Mouse (Mus musculus) kidney, adult 8-10 months (tissue): ENCODE data around the gene Mthfs.

Source experiments
- DNase-seq, 2 experiments: peaks; one replicate each; pipeline ENCODE4 v3.0.0; 2022

Mthfs gene

GRCm38 (mm10) chr9:89256556-89257335 lies 46.3 kb downstream of the Mthfs start:
- no peak for DNase-seq

- no peak for DNase-seq
Observed at GRCm38 (mm10) chr9:89263968-89264367, 53.5 kb downstream of the Mthfs start.

- no peak for DNase-seq
Observed at GRCm38 (mm10) chr9:89264571-89264970, 54.1 kb downstream of the Mthfs start.

- DNase-seq = no peak
Observed at GRCm38 (mm10) chr9:89267093-89267492, 56.6 kb downstream of the Mthfs start.

GRCm38 (mm10) chr9:89267572-89267971 lies 57.1 kb downstream of the Mthfs start:
- no peak for DNase-seq

- DNase-seq = no peak
Observed at GRCm38 (mm10) chr9:89270376-89270775, 59.9 kb downstream of the Mthfs start.

- no peak for DNase-seq
Observed at GRCm38 (mm10) chr9:89273766-89274165, 63.3 kb downstream of the Mthfs start.

- no peak for DNase-seq
Observed at GRCm38 (mm10) chr9:89278207-89278606, 67.7 kb downstream of the Mthfs start.

GRCm38 (mm10) chr9:89282374-89283068 lies 72.0 kb downstream of the Mthfs start:
- no peak for DNase-seq

GRCm38 (mm10) chr9:89288037-89288436 lies 77.6 kb downstream of the Mthfs start:
- no peak for DNase-seq

- no peak for DNase-seq
Observed at GRCm38 (mm10) chr9:89293364-89293763, 82.9 kb downstream of the Mthfs start.

GRCm38 (mm10) chr9:89294121-89294520 lies 83.6 kb downstream of the Mthfs start:
- DNase-seq = no peak

GRCm38 (mm10) chr9:89305637-89306036 lies 95.2 kb downstream of the Mthfs start:
- no peak for DNase-seq

GRCm38 (mm10) chr9:89308357-89309194 lies 98.1 kb downstream of the Mthfs start:
- no peak for DNase-seq

- DNase-seq = no peak
Observed at GRCm38 (mm10) chr9:89309195-89309535, 98.7 kb downstream of the Mthfs start.

GRCm38 (mm10) chr9:89311649-89312048 lies 101.2 kb downstream of the Mthfs start:
- DNase-seq = no peak

GRCm38 (mm10) chr9:89373731-89374130 lies 163.3 kb downstream of the Mthfs start:
- DNase-seq = no peak

GRCm38 (mm10) chr9:89374650-89375049 lies 164.2 kb downstream of the Mthfs start:
- DNase-seq = no peak

GRCm38 (mm10) chr9:89403031-89403430 lies 192.6 kb downstream of the Mthfs start:
- DNase-seq = no peak
